Mouse (Mus musculus) cortical plate, adult 2 months (tissue): ENCODE measurements around the gene Dxo.

Source experiments
- CTCF ChIP-seq: fragments of 200-500 bp; IDR thresholded peaks from 2 replicates; pipeline ENCODE4 v1.5.1; 2011; ENCODE audit warnings: mild to moderate bottlenecking, control low read depth, low read length; ENCODE audit not compliant: insufficient read depth; ENCODE audit errors: extremely low read depth
- POLR2A ChIP-seq: fragments of 200-500 bp; IDR thresholded peaks from 2 replicates; pipeline ENCODE4 v1.6.1; 2011; ENCODE audit warnings: mild to moderate bottlenecking, low read length, control low read depth; ENCODE audit not compliant: insufficient read depth; ENCODE audit errors: extremely low read depth

DNA sequence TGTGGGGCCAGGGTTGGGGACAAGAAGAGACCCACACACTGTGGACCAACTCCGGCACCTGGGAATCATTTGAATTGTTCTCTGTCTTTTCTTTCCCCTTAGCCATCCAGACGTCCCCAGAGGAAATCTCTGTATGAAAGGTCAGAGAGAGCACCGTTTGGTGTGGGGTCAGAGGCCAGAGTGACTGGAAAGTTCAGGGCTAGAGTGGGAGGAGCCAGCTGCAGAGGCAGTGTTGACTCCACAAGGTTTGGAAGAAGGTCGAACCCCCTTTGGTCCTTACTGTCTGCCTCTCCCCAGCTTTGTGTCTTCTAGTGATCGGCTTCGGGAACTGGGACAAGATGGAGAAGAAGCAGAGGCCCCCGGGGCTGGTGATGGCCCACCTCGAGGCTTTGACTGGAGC lies 16.7 kb downstream of the Dxo start:
- TF ChIP-seq CTCF: no peak
- TF ChIP-seq POLR2A: no peak
